Mouse (Mus musculus) heart, postnatal 0 days (tissue): ENCODE data around the gene Rps26. TPM values are rescaled to one million over a fixed set of nuclear protein-coding genes. Genes with fewer than 3 reads are reported as not detected.

Experiments used
- ATAC-seq: fragments of 200-750 bp; cut with Nextera tagmentation; 2 replicates; pipeline ENCODE4 v1.8.0; 2017; ENCODE audit warnings: low read depth, moderate number of reproducible peaks, moderate library complexity; ENCODE audit not compliant: insufficient read depth
- DNase-seq: peaks from one replicate; pipeline ENCODE4 v3.0.0-alpha.2; 2016; ENCODE audit warnings: low spot score
- H3K27ac ChIP-seq: fragments of 300-500 bp; sonication (generic); 2 replicates; pipeline ENCODE4 v1.5.1; 2014; ENCODE audit warnings: low read depth, mild to moderate bottlenecking
- H3K27me3 ChIP-seq: fragments of 300-500 bp; sonication (generic); 2 replicates; pipeline ENCODE4 v1.6.1; 2014; ENCODE audit warnings: low read length, mixed read lengths; ENCODE audit not compliant: control insufficient read depth, insufficient read depth
- H3K36me3 ChIP-seq: fragments of 300-500 bp; sonication (generic); replicated peaks from 2 replicates; pipeline ENCODE4 v1.6.1; 2014; ENCODE audit warnings: low read length, mixed read lengths; ENCODE audit not compliant: control insufficient read depth, insufficient read depth
- H3K4me1 ChIP-seq: fragments of 300-500 bp; sonication (generic); 2 replicates; pipeline ENCODE4 v1.6.1; 2014; ENCODE audit warnings: antibody characterized with exemption; ENCODE audit not compliant: control insufficient read depth, insufficient read depth
- H3K4me2 ChIP-seq: fragments of 300-500 bp; sonication (generic); 2 replicates; pipeline ENCODE4 v1.6.1; 2014; ENCODE audit warnings: low read depth, mild to moderate bottlenecking, low read length, moderate library complexity
- H3K4me3 ChIP-seq: fragments of 300-500 bp; sonication (generic); 2 replicates; pipeline ENCODE4 v1.5.1; 2014; ENCODE audit warnings: low read depth, low read length
- H3K9ac ChIP-seq: fragments of 300-500 bp; sonication (generic); replicated peaks from 2 replicates; pipeline ENCODE4 v1.6.1; 2014; ENCODE audit warnings: low read depth, low read length, mixed read lengths
- H3K9me3 ChIP-seq: fragments of 300-500 bp; sonication (generic); replicated peaks from 2 replicates; pipeline ENCODE4 v1.6.1; 2016; ENCODE audit warnings: low read length; ENCODE audit not compliant: control insufficient read depth
- CTCF ChIP-seq: IDR thresholded peaks from 2 replicates; pipeline ENCODE4 v1.5.1; 2016; ENCODE audit warnings: antibody characterized with exemption, control low read depth, low read depth
- EP300 ChIP-seq: IDR thresholded peaks from 2 replicates; pipeline ENCODE4 v1.6.1; 2016; ENCODE audit warnings: antibody characterized with exemption, low read depth
- WGBS: fragments of 180-500 bp; shearing (Covaris S2); extraction: QIAGEN DNeasy Blood & Tissue Kit; methylation state at CpG from one replicate; pipeline ENCODE4 v1.1.7; 2014; 5-methylcytosine and 5-hydroxymethylcytosine counted together
- microRNA-seq: library from miRNA; unstranded; fragments of <30 nt; microRNA quantifications from one replicate; pipeline ENCODE4, GENCODE M21; 2016
- polyA plus RNA-seq: library from polyadenylated mRNA; unstranded; fragments of >200 nt; fragmentation: Nextera tagmentation; extraction: Ambion mirVana; gene quantifications from 2 replicates; pipeline ENCODE4 v1.2.1, GENCODE M21; 2015
- total RNA-seq: library from RNA; depleted of rRNA; stranded (reverse); fragments of >200 nt; gene quantifications from 2 replicates; pipeline ENCODE4 v1.2.3, GENCODE M21; 2014; ENCODE audit warnings: low replicate concordance; rRNA removed

Rps26 gene
- total and polyA plus RNA-seq, 2 experiments from 2014 or later: 341 to 1,086 TPM

- TF ChIP-seq CTCF (no peak), EP300 (no peak)
- 17% methylated on average over 7 of the region's 7 CpGs for WGBS
- peak overlapping the region; percentile 55 for H3K4me2 ChIP-seq
- peak overlapping the region; percentile 28 for H3K4me3 ChIP-seq
- H3K9me3 ChIP-seq: no peaks in the 10 kb centered on the region
- no peaks in the 10 kb centered on the region; the same call in 1 of the 2 replicates for H3K4me1 ChIP-seq
- peaks cover 11% of the 10 kb centered on the region; the same call in 1 of the 2 replicates for H3K27me3 ChIP-seq
- no peaks in the 10 kb centered on the region for H3K36me3 ChIP-seq
- H3K9ac ChIP-seq: peak overlapping the region; percentile 57; the same call in 1 of the 2 replicates
- ATAC-seq: peak; percentile 95
- peak; percentile 82 for DNase-seq
- peak overlapping the region; percentile 79 for H3K27ac ChIP-seq
These were observed 42.9 kb downstream of the Rps26 start for GRCm38 (mm10) chr10:128583644-128584043.

GRCm38 (mm10) chr10:128579731-128580130 is 46.8 kb downstream of the Rps26 start:
- Histone ChIP-seq H3K4me3 (no peak overlapping the region), H3K4me2 (no peak overlapping the region), H3K4me1 (no peaks in the 10 kb centered on the region; the same call in 1 of the 2 replicates), H3K9me3 (no peaks in the 10 kb centered on the region), H3K27me3 (no peaks in the 10 kb centered on the region), H3K36me3 (no peaks in the 10 kb centered on the region), H3K27ac (no peak overlapping the region), H3K9ac (no peak overlapping the region)
- no peak for DNase-seq
- WGBS: 82% methylated on average over 4 of the region's 4 CpGs
- ATAC-seq: no peak
- TF ChIP-seq CTCF (no peak), EP300 (no peak)

GRCm38 (mm10) chr10:128579298-128579697 is 47.2 kb downstream of the Rps26 start:
- no peak for TF ChIP-seq CTCF
- no peak for TF ChIP-seq EP300
- H3K9me3 ChIP-seq: no peaks in the 10 kb centered on the region
- H3K4me2 ChIP-seq: no peak overlapping the region
- H3K27me3 ChIP-seq: no peaks in the 10 kb centered on the region
- no peaks in the 10 kb centered on the region for H3K36me3 ChIP-seq
- no peak for DNase-seq
- H3K4me1 ChIP-seq: no peaks in the 10 kb centered on the region; the same call in 1 of the 2 replicates
- H3K9ac ChIP-seq: no peak overlapping the region
- H3K4me3 ChIP-seq: no peak overlapping the region
- ATAC-seq: no peak
- 82% methylated on average over 3 of the region's 3 CpGs for WGBS
- no peak overlapping the region for H3K27ac ChIP-seq

- Histone ChIP-seq H3K4me1 (no peaks in the 10 kb centered on the region), H3K9me3 (no peaks in the 10 kb centered on the region), H3K9ac (no peak overlapping the region), H3K27me3 (no peaks in the 10 kb centered on the region), H3K36me3 (peaks cover 2% of the 10 kb centered on the region; the same call in 1 of the 2 replicates), H3K27ac (no peak overlapping the region), H3K4me3 (no peak overlapping the region), H3K4me2 (no peak overlapping the region)
- DNase-seq: no peak
- TF ChIP-seq CTCF: no peak
- TF ChIP-seq EP300: no peak
- WGBS: 62% methylated on average over 11 of the region's 11 CpGs
- no peak for ATAC-seq
These were observed 48.2 kb downstream of the Rps26 start for GRCm38 (mm10) chr10:128578330-128578729.

GRCm38 (mm10) chr10:128575063-128575462 is 51.5 kb downstream of the Rps26 start:
- H3K9ac ChIP-seq: no peak overlapping the region
- no peak overlapping the region for H3K4me3 ChIP-seq
- H3K27ac ChIP-seq: no peak overlapping the region
- H3K9me3 ChIP-seq: no peaks in the 10 kb centered on the region
- no peaks in the 10 kb centered on the region for H3K27me3 ChIP-seq
- peaks cover 14% of the 10 kb centered on the region; the same call in 1 of the 2 replicates for H3K36me3 ChIP-seq
- ATAC-seq (no peak), DNase-seq (no peak)
- no peaks in the 10 kb centered on the region for H3K4me1 ChIP-seq
- H3K4me2 ChIP-seq: no peak overlapping the region
- TF ChIP-seq EP300 (no peak), CTCF (peak; percentile 10; the same call in 1 of the 2 replicates)
- 87% methylated on average over 2 of the region's 2 CpGs for WGBS

Small RNA genes lying within 50 kb of the gene (microRNA-seq; reads per million reads assigned to microRNA genes)
- not detected for gene Mir6917

Other genes starting within 250 kb of the Rps26 start
- 14.3 and 17.6 TPM in 2 replicates for gene Ankrd52, start 249.6 kb downstream of the Rps26 start, total RNA-seq
- 4.2 and 4.5 TPM in 2 replicates for gene Ankrd52, start 249.6 kb downstream of the Rps26 start, polyA plus RNA-seq
- gene Slc39a5, start 225.5 kb downstream of the Rps26 start, total RNA-seq: not detected in 2 replicates
- not detected in 2 replicates for gene Slc39a5, start 225.5 kb downstream of the Rps26 start, polyA plus RNA-seq
- 28.1 and 34.6 TPM in 2 replicates for gene Nabp2, start 215.3 kb downstream of the Rps26 start, total RNA-seq
- 55.5 and 56.1 TPM in 2 replicates for gene Nabp2, start 215.3 kb downstream of the Rps26 start, polyA plus RNA-seq
- gene Rnf41, start 215.1 kb downstream of the Rps26 start, total RNA-seq: 27.1 and 27.3 TPM in 2 replicates
- 21.9 and 24.0 TPM in 2 replicates for gene Rnf41, start 215.1 kb downstream of the Rps26 start, polyA plus RNA-seq
- 40.8 and 42.1 TPM in 2 replicates for gene Smarcc2, start 167.5 kb downstream of the Rps26 start, total RNA-seq
- gene Smarcc2, start 167.5 kb downstream of the Rps26 start, polyA plus RNA-seq: 31.9 and 32.9 TPM in 2 replicates
- 606 and 830 TPM in 2 replicates for gene Myl6, start 132.6 kb downstream of the Rps26 start, total RNA-seq
- 791 and 823 TPM in 2 replicates for gene Myl6, start 132.6 kb downstream of the Rps26 start, polyA plus RNA-seq
- gene Myl6b, start 128.1 kb downstream of the Rps26 start, total RNA-seq: 3.2 and 4.8 TPM in 2 replicates
- gene Myl6b, start 128.1 kb downstream of the Rps26 start, polyA plus RNA-seq: 4.6 and 4.9 TPM in 2 replicates
- gene Esyt1, start 100.9 kb downstream of the Rps26 start, total RNA-seq: 38.2 and 41.5 TPM in 2 replicates
- 12.6 and 13.0 TPM in 2 replicates for gene Esyt1, start 100.9 kb downstream of the Rps26 start, polyA plus RNA-seq
- 13.8 and 24.4 TPM in 2 replicates for gene Zc3h10, start 79.0 kb downstream of the Rps26 start, total RNA-seq
- 6.1 and 8.1 TPM in 2 replicates for gene Zc3h10, start 79.0 kb downstream of the Rps26 start, polyA plus RNA-seq
- gene Rpl41, start 77.4 kb downstream of the Rps26 start, total RNA-seq: 577 and 617 TPM in 2 replicates
- gene Rpl41, start 77.4 kb downstream of the Rps26 start, polyA plus RNA-seq: 2,108 and 2,189 TPM in 2 replicates
- 50.2 and 58.2 TPM in 2 replicates for gene Pa2g4, start 60.8 kb downstream of the Rps26 start, total RNA-seq
- gene Pa2g4, start 60.8 kb downstream of the Rps26 start, polyA plus RNA-seq: 72.4 and 74.3 TPM in 2 replicates
- gene Erbb3, start 37.1 kb downstream of the Rps26 start, total RNA-seq: 6.9 and 10.6 TPM in 2 replicates
- gene Erbb3, start 37.1 kb downstream of the Rps26 start, polyA plus RNA-seq: 3.0 and 3.1 TPM in 2 replicates
- gene Ikzf4, start 19.2 kb upstream of the Rps26 start, total RNA-seq: 0.11 and 1.4 TPM in 2 replicates
- 0.52 and 0.59 TPM in 2 replicates for gene Ikzf4, start 19.2 kb upstream of the Rps26 start, polyA plus RNA-seq
- 17.2 and 21.4 TPM in 2 replicates for gene Suox, start 47.3 kb upstream of the Rps26 start, total RNA-seq
- gene Suox, start 47.3 kb upstream of the Rps26 start, polyA plus RNA-seq: 11.9 and 12.5 TPM in 2 replicates
- gene Rab5b, start 69.5 kb upstream of the Rps26 start, total RNA-seq: 68.1 and 75.3 TPM in 2 replicates
- gene Rab5b, start 69.5 kb upstream of the Rps26 start, polyA plus RNA-seq: 51.2 and 54.8 TPM in 2 replicates
- gene Pmel, start 77.4 kb upstream of the Rps26 start, total RNA-seq: 7.7 and 23.2 TPM in 2 replicates
- gene Pmel, start 77.4 kb upstream of the Rps26 start, polyA plus RNA-seq: 2.0 and 3.0 TPM in 2 replicates
- 71.8 and 74.7 TPM in 2 replicates for gene Cdk2, start 78.3 kb upstream of the Rps26 start, total RNA-seq
- gene Cdk2, start 78.3 kb upstream of the Rps26 start, polyA plus RNA-seq: 50.9 and 53.0 TPM in 2 replicates
- 4.8 and 6.8 TPM in 2 replicates for gene Dgka, start 118.1 kb upstream of the Rps26 start, total RNA-seq
- 4.8 and 5.2 TPM in 2 replicates for gene Dgka, start 118.1 kb upstream of the Rps26 start, polyA plus RNA-seq
- gene Pym1, start 121.1 kb upstream of the Rps26 start, total RNA-seq: 37.1 and 49.2 TPM in 2 replicates
- gene Pym1, start 121.1 kb upstream of the Rps26 start, polyA plus RNA-seq: 13.7 and 16.5 TPM in 2 replicates
- gene Mmp19, start 164.2 kb upstream of the Rps26 start, total RNA-seq: 5.1 and 9.0 TPM in 2 replicates
- gene Mmp19, start 164.2 kb upstream of the Rps26 start, polyA plus RNA-seq: 1.00 and 1.5 TPM in 2 replicates
- 28.6 and 29.7 TPM in 2 replicates for gene Dnajc14, start 177.3 kb upstream of the Rps26 start, total RNA-seq
- 27.6 and 29.8 TPM in 2 replicates for gene Dnajc14, start 177.3 kb upstream of the Rps26 start, polyA plus RNA-seq
- 17.9 and 24.4 TPM in 2 replicates for gene Tmem198b, start 177.6 kb upstream of the Rps26 start, total RNA-seq
- 11.1 and 11.6 TPM in 2 replicates for gene Tmem198b, start 177.6 kb upstream of the Rps26 start, polyA plus RNA-seq
- 19.4 and 20.0 TPM in 2 replicates for gene Sarnp, start 190.6 kb upstream of the Rps26 start, total RNA-seq
- 135 and 141 TPM in 2 replicates for gene Sarnp, start 190.6 kb upstream of the Rps26 start, polyA plus RNA-seq
- 27.6 and 32.1 TPM in 2 replicates for gene Ormdl2, start 194.9 kb upstream of the Rps26 start, total RNA-seq
- 20.2 and 26.7 TPM in 2 replicates for gene Ormdl2, start 194.9 kb upstream of the Rps26 start, polyA plus RNA-seq